Mouse (Mus musculus) hindbrain, embryonic 11.5 days (tissue): ENCODE data around the gene Wdr19. TPM values are rescaled to one million over a fixed set of nuclear protein-coding genes. Genes with fewer than 3 reads are reported as not detected.

Source experiments
- ATAC-seq: fragments of 200-750 bp; cut with Nextera tagmentation; 2 replicates; pipeline ENCODE4 v1.8.0; 2017; ENCODE audit warnings: mild to moderate bottlenecking, moderate TSS enrichment, moderate library complexity; ENCODE audit not compliant: low FRiP score
- DNase-seq: peaks from one replicate; pipeline ENCODE4 v3.0.0-alpha.2; 2015; ENCODE audit warnings: low spot score
- H3K27ac ChIP-seq: fragments of 300-500 bp; sonication (generic); 2 replicates; pipeline ENCODE4 v1.5.1; 2014; ENCODE audit warnings: mild to moderate bottlenecking, low read depth, low read length
- H3K27me3 ChIP-seq: fragments of 300-500 bp; sonication (generic); 2 replicates; pipeline ENCODE4 v1.6.1; 2014; ENCODE audit warnings: mild to moderate bottlenecking, low read length, moderate library complexity, mixed read lengths; ENCODE audit not compliant: control insufficient read depth, insufficient read depth
- H3K36me3 ChIP-seq: fragments of 300-500 bp; sonication (generic); 2 replicates; pipeline ENCODE4 v1.6.1; 2014; ENCODE audit warnings: mild to moderate bottlenecking, low read length, moderate library complexity, mixed read lengths; ENCODE audit not compliant: control insufficient read depth, insufficient read depth
- H3K4me1 ChIP-seq: fragments of 300-500 bp; sonication (generic); replicated peaks from 2 replicates; pipeline ENCODE4 v1.6.1; 2014; ENCODE audit warnings: low read length, mixed read lengths; ENCODE audit not compliant: control insufficient read depth, insufficient read depth
- H3K4me2 ChIP-seq: fragments of 300-500 bp; sonication (generic); replicated peaks from 2 replicates; pipeline ENCODE4 v1.6.1; 2014; ENCODE audit warnings: mild to moderate bottlenecking, low read depth, low read length
- H3K4me3 ChIP-seq: fragments of 300-500 bp; sonication (generic); 2 replicates; pipeline ENCODE4 v1.5.1; 2014; ENCODE audit warnings: low read depth, low read length
- H3K9ac ChIP-seq: fragments of 300-500 bp; sonication (generic); 2 replicates; pipeline ENCODE4 v1.6.1; 2014; ENCODE audit warnings: low read depth, low read length
- H3K9me3 ChIP-seq: fragments of 300-500 bp; sonication (generic); 2 replicates; pipeline ENCODE4 v1.6.1; 2016; ENCODE audit warnings: low read length; ENCODE audit not compliant: control insufficient read depth
- WGBS: fragments of 180-500 bp; shearing (Covaris S2); extraction: QIAGEN DNeasy Blood & Tissue Kit; methylation state at CpG from one replicate; pipeline ENCODE4 v1.1.7; 2014; 5-methylcytosine and 5-hydroxymethylcytosine counted together
- polyA plus RNA-seq: library from polyadenylated mRNA; unstranded; fragments of >200 nt; fragmentation: Nextera tagmentation; extraction: Ambion mirVana; gene quantifications from 2 replicates; pipeline ENCODE4 v1.2.1, GENCODE M21; 2014

Wdr19 gene
- polyA plus RNA-seq, 1 experiment from 2014 or later: 13.9 TPM

GRCm38 (mm10) chr5:65224056-65224455 is 24.6 kb downstream of the Wdr19 start:
- Histone ChIP-seq H3K4me3 (no peak overlapping the region), H3K9ac (no peak overlapping the region), H3K4me1 (no peaks in the 10 kb centered on the region), H3K27me3 (no peaks in the 10 kb centered on the region), H3K4me2 (no peak overlapping the region), H3K36me3 (no peaks in the 10 kb centered on the region), H3K9me3 (no peaks in the 10 kb centered on the region), H3K27ac (no peak overlapping the region)
- 91% methylated on average over 5 of the region's 5 CpGs for WGBS
- ATAC-seq (no peak), DNase-seq (no peak)

DNA sequence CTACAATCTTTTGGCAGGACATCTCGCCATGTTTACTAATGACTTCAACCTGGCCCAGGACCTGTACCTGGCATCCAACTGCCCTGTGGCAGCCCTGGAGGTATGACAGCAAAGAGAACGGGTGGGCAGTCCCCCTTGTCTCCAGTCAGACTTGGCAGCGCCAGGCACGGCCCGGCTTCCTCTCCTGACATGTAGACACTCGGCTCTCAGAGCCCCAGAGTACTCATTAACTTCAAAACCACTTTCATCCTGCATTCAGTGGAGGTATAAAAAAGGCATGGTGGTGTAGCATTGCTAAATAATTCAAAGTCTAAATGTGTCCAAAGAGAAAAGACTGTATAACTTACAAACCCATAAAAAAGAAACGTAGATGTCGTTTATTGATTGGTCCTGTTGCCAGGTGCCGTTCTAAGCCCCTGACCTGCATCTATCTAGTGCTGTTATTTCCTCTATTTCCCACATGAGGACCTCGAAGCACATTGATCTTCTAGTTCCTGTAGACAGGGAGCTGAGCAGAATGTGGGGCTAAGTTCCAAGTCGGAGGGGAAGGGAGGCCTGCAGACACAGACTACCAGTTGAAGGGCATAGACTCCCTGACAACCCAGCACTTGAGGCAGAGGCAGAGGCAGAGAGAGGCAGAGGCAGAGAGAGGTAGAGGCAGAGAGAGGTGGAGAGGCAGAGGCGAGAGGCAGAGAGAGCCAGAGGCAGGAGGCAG is 31.9 kb downstream of the Wdr19 start:
- ATAC-seq (no peak), DNase-seq (no peak)
- Histone ChIP-seq H3K4me1 (no peaks in the 10 kb centered on the region), H3K4me3 (no peak overlapping the region), H3K27ac (no peak overlapping the region), H3K4me2 (no peak overlapping the region), H3K36me3 (no peaks in the 10 kb centered on the region), H3K9ac (no peak overlapping the region), H3K9me3 (no peaks in the 10 kb centered on the region), H3K27me3 (no peaks in the 10 kb centered on the region)
- WGBS: 92% methylated on average over 12 of the region's 12 CpGs

DNA sequence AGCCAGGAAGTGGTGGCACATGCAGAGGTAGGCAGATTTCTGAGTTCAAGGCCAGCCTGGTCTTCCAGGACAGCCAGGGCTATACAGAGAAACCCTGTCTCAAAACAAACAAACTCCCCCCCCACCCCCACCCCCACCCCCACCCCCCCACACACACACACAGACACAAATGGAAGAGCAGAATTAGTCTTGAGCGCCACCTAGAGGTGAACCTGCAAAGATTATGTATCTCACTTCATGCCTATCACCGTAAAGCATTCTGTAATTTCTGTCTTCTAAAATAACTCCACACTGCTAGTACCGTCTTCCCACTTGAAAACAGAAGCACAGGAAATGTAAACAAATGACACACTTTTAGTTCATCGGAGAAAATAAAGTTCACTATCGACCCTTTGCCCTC is 43.2 kb downstream of the Wdr19 start:
- Histone ChIP-seq H3K9me3 (no peaks in the 10 kb centered on the region), H3K4me2 (no peak overlapping the region), H3K4me3 (no peak overlapping the region), H3K9ac (no peak overlapping the region), H3K4me1 (no peaks in the 10 kb centered on the region), H3K27me3 (no peaks in the 10 kb centered on the region), H3K27ac (no peak overlapping the region), H3K36me3 (no peaks in the 10 kb centered on the region)
- peak; percentile 54 for DNase-seq
- WGBS: 59% methylated on average over 5 of the region's 5 CpGs
- ATAC-seq: no peak

DNA sequence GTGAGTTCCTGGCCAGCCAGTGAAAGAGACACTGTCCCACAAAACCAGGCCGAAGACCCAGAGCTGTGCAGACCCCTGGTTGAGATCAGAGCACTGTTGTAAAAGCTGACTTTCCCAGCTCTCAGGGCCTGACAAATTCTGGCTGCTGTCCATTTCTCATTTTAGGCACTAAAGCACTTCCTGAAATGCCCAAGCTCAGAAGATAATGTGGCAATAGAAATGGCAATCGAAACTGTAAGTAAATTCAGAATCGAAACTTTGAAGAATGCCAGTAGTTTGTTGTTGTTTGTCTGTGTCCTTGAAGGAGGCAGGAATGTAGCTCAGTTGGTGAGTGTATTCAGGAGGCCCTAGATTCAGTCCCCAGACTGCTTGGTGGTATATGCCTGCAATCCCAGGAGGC is 47.8 kb downstream of the Wdr19 start:
- no peaks in the 10 kb centered on the region for H3K27me3 ChIP-seq
- no peak overlapping the region for H3K9ac ChIP-seq
- no peaks in the 10 kb centered on the region for H3K36me3 ChIP-seq
- H3K4me3 ChIP-seq: no peak overlapping the region
- no peak overlapping the region for H3K27ac ChIP-seq
- WGBS: 98% methylated on average over 3 of the region's 3 CpGs
- no peaks in the 10 kb centered on the region for H3K4me1 ChIP-seq
- DNase-seq: no peak
- H3K9me3 ChIP-seq: no peaks in the 10 kb centered on the region
- no peak overlapping the region for H3K4me2 ChIP-seq
- no peak for ATAC-seq

- DNase-seq: peak; percentile 24
- H3K4me3 ChIP-seq: no peak overlapping the region
- no peaks in the 10 kb centered on the region for H3K27me3 ChIP-seq
- no peak overlapping the region for H3K4me2 ChIP-seq
- WGBS: 70% methylated on average over 7 of the region's 7 CpGs
- ATAC-seq: peak; percentile 43
- no peak overlapping the region for H3K9ac ChIP-seq
- H3K4me1 ChIP-seq: no peaks in the 10 kb centered on the region
- H3K27ac ChIP-seq: peak overlapping the region; percentile 42; the same call in 1 of the 2 replicates
- H3K9me3 ChIP-seq: no peaks in the 10 kb centered on the region
- no peaks in the 10 kb centered on the region for H3K36me3 ChIP-seq
These were observed 50.8 kb downstream of the Wdr19 start for GRCm38 (mm10) chr5:65250185-65250855.

DNA sequence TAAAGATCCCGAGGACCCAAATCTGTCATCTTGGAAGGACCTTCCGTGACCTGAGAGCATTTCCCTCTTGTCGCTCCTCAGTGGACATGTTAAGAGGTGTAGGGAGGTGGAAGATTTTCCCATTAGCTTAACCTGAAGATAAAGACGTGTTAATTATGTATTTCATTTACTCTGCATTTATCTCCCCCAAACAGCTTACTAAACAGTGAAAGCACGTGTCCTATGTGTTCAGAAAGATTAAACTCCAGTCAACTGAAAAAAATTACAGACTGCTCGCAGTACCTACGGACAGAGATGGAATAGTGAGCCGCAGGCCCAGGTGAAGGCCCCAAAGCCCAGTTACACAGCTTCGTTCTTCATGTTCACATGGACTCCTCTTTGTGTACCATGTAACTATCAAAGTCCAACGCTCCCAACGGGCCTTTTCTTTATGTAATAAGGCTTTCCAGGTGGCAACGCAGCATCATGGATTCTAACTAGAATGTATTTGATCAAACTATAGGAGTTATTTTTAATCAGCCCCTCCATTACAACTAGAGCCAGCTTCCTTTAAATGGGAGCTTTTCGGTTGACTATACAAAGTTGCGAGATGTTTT is 58.5 kb downstream of the Wdr19 start:
- 90% methylated on average over 14 of the region's 14 CpGs for WGBS
- no peaks in the 10 kb centered on the region for H3K36me3 ChIP-seq
- no peak for DNase-seq

DNA sequence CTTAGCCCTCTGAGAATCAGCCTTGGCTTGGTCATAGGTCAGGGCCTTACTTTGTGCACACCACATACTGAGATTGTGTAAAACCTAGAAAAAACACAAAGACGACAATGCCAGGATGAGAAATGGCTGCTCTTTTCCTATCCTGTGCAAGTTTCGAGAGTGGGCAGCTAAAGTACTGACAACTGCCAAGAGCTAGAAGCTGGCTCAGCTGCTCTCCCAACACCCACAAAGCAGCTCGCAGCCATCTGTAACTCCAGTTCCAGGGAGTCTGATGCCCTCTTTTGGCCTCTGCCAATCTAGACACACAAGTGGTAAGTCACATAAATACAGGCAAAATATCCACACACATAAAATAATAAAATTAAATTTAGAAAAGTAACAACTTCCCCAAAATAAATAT is 74.5 kb downstream of the Wdr19 start:
- DNase-seq (no peak), ATAC-seq (no peak)
- Histone ChIP-seq H3K4me3 (no peak overlapping the region), H3K27ac (no peak overlapping the region), H3K36me3 (peaks cover 6% of the 10 kb centered on the region; the same call in 1 of the 2 replicates), H3K27me3 (no peaks in the 10 kb centered on the region), H3K9me3 (no peaks in the 10 kb centered on the region), H3K4me2 (no peak overlapping the region), H3K9ac (no peak overlapping the region), H3K4me1 (no peaks in the 10 kb centered on the region)
- 92% methylated on average over 3 of the region's 3 CpGs for WGBS

More for the DNA sequence above, 58.5 kb downstream of the Wdr19 start:
- H3K9me3 ChIP-seq: no peaks in the 10 kb centered on the region
- H3K4me1 ChIP-seq: no peaks in the 10 kb centered on the region
- H3K27ac ChIP-seq: no peak overlapping the region
- no peak overlapping the region for H3K4me3 ChIP-seq
- no peak overlapping the region for H3K9ac ChIP-seq
- H3K4me2 ChIP-seq: no peak overlapping the region
- no peak for ATAC-seq
- no peaks in the 10 kb centered on the region for H3K27me3 ChIP-seq

- Histone ChIP-seq H3K9me3 (no peaks in the 10 kb centered on the region), H3K4me2 (no peak overlapping the region), H3K36me3 (peaks cover 7% of the 10 kb centered on the region; the same call in 1 of the 2 replicates), H3K4me1 (no peaks in the 10 kb centered on the region), H3K27ac (no peak overlapping the region), H3K9ac (no peak overlapping the region), H3K27me3 (no peaks in the 10 kb centered on the region), H3K4me3 (no peak overlapping the region)
- WGBS: 95% methylated on average over 6 of the region's 6 CpGs
- ATAC-seq: no peak
- no peak for DNase-seq
These were observed 79.7 kb downstream of the Wdr19 start for GRCm38 (mm10) chr5:65279133-65279651.
